Mouse (Mus musculus) forebrain, embryonic 10.5 days (tissue): ENCODE data around the gene Krtap22-2. TPM values are rescaled to one million over a fixed set of nuclear protein-coding genes. Genes with fewer than 3 reads are reported as not detected.
"Not testable (repeated sequence)": the region's sequence is repeated elsewhere in the genome, so short reads cannot be mapped to it uniquely, and the experiment has no call there.

Experiments
- DNase-seq: peaks from one replicate; pipeline ENCODE4 v3.0.0-alpha.2; 2017; ENCODE audit warnings: low spot score; ENCODE audit errors: extremely low spot score
- H3K27ac ChIP-seq: fragments of 300-500 bp; sonication (generic); 2 replicates; pipeline ENCODE4 v1.5.1; 2016; ENCODE audit warnings: mild to moderate bottlenecking
- H3K27me3 ChIP-seq: fragments of 300-500 bp; sonication (generic); 2 replicates; pipeline ENCODE4 v1.6.1; 2016; ENCODE audit warnings: mild to moderate bottlenecking; ENCODE audit not compliant: poor library complexity, severe bottlenecking
- H3K36me3 ChIP-seq: fragments of 300-500 bp; sonication (generic); replicated peaks from 2 replicates; pipeline ENCODE4 v1.6.1; 2016; ENCODE audit warnings: mild to moderate bottlenecking, moderate library complexity
- H3K4me1 ChIP-seq: fragments of 300-500 bp; sonication (generic); 2 replicates; pipeline ENCODE4 v1.6.1; 2016
- H3K4me3 ChIP-seq: fragments of 300-500 bp; sonication (generic); 2 replicates; pipeline ENCODE4 v1.5.1; 2016; ENCODE audit warnings: mild to moderate bottlenecking, moderate library complexity
- H3K9me3 ChIP-seq: fragments of 300-500 bp; sonication (generic); 2 replicates; pipeline ENCODE4 v1.6.1; 2016; ENCODE audit warnings: mild to moderate bottlenecking, moderate library complexity
- WGBS: fragments of 180-500 bp; shearing (Covaris S2); methylation state at CpG from one replicate; pipeline ENCODE4 v1.1.7; 2016; 5-methylcytosine and 5-hydroxymethylcytosine counted together
- polyA plus RNA-seq: library from polyadenylated mRNA; unstranded; fragments of >200 nt; fragmentation: Nextera tagmentation; extraction: Ambion mirVana; gene quantifications from 2 replicates; pipeline ENCODE4 v1.2.1, GENCODE M21; 2016

Gene Krtap22-2
- polyA plus RNA-seq = not detected in 2 replicates

- H3K4me3 ChIP-seq = no peak within 1 kb of the TSS
- H3K4me1 ChIP-seq = no peaks in the 10 kb centered on the region
- no peaks in the 10 kb centered on the region for H3K9me3 ChIP-seq
- H3K27ac ChIP-seq = no peak within 1 kb of the TSS
- no peak for DNase-seq
- no peaks in the 10 kb centered on the region for H3K36me3 ChIP-seq
- WGBS = 89% methylated on average over 5 of the region's 5 CpGs
- no peaks in the 10 kb centered on the region for H3K27me3 ChIP-seq
These were observed at the start of gene Krtap22-2 for GRCm38 (mm10) chr16:89010659-89011058. Gene Krtap22-2, minus strand, starts transcription at chr16:89010759.

DNA sequence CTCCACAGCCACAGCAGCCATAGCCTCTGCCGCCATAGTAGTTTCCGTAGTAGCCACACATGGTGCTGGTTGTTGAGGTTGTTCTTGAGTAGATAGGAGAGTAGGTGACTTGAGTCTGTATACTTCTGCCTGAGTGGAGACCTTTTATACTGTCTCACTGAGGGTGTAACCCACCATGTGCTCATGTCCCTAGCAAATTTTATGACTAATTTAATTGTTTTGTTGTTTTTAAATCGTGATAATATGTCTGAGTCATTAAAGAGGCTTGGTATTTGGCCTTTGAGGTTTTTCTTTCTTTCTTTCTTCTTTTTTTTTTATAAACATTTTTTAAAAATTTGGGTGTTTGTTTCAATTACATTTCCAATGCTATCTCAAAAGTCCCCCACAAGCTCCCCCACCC, 37.2 kb upstream of the Krtap22-2 start, which contains the start of gene Krtap6-5:
Gene Krtap6-5 (minus strand): TSS at position 101 of the 400 bp plus-strand sequence.
- H3K27me3 ChIP-seq = no peaks in the 10 kb centered on the region
- H3K9me3 ChIP-seq = no peaks in the 10 kb centered on the region
- WGBS = 88% methylated on average over 3 of the region's 3 CpGs
- H3K4me3 ChIP-seq = no peak within 1 kb of the TSS
- no peak within 1 kb of the TSS for H3K27ac ChIP-seq
- no peaks in the 10 kb centered on the region for H3K36me3 ChIP-seq
- H3K4me1 ChIP-seq = no peaks in the 10 kb centered on the region
- no peak for DNase-seq

DNA sequence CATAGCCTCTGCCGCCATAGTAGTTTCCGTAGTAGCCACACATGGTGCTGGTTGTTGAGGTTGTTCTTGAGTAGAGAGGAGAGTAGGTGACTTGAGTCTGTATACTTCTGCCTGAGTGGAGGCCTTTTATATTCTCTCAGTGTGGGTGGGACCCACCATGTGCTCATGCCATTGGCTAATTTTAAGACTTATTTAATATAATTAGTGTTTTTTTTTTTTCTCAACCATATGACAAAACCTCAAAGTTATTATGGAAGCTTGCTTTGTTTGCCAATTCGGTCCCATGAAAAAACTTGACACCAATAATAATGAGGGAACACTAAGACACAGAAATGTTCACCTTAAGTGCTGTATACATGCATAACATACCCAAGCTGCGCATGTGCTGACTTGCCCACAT, 30.8 kb upstream of the Krtap22-2 start, which contains the start of gene Gm10228:
Gene Gm10228 (minus strand): TSS at position 101 of the 400 bp plus-strand sequence.
- DNase-seq, H3K36me3 ChIP-seq, H3K27me3 ChIP-seq, H3K27ac ChIP-seq, H3K4me3 ChIP-seq, H3K9me3 ChIP-seq, H3K4me1 ChIP-seq: not testable (repeated sequence)
- WGBS = 90% methylated on average over 2 of the region's 4 CpGs

- H3K36me3 ChIP-seq, H3K4me1 ChIP-seq, DNase-seq, H3K27ac ChIP-seq, H3K9me3 ChIP-seq, H3K27me3 ChIP-seq, H3K4me3 ChIP-seq: not testable (repeated sequence)
- WGBS = 91% methylated on average over 3 of the region's 3 CpGs
These were observed 20.8 kb upstream of the Krtap22-2 start, which contains the start of gene Krtap6-1 for GRCm38 (mm10) chr16:89031399-89031798. Gene Krtap6-1, plus strand, starts transcription at chr16:89031699.

GRCm38 (mm10) chr16:89014984-89015383, 4.4 kb upstream of the Krtap22-2 start, which contains the start of gene Gm10229:
Gene Gm10229, plus strand, starts transcription at chr16:89015284.
- not testable (repeated sequence) for H3K4me3 ChIP-seq

GRCm38 (mm10) chr16:89013973-89014372, 3.4 kb upstream of the Krtap22-2 start:
- H3K4me1 ChIP-seq = no peaks in the 10 kb centered on the region
- H3K27me3 ChIP-seq = no peaks in the 10 kb centered on the region
- no peak overlapping the region for H3K4me3 ChIP-seq
- DNase-seq = no peak
- H3K9me3 ChIP-seq = no peaks in the 10 kb centered on the region
- no peak overlapping the region for H3K27ac ChIP-seq
- no peaks in the 10 kb centered on the region for H3K36me3 ChIP-seq
- WGBS = 94% methylated on average over 3 of the region's 3 CpGs

More at GRCm38 (mm10) chr16:89014984-89015383, 4.4 kb upstream of the Krtap22-2 start, which contains the start of gene Gm10229:
- H3K27ac ChIP-seq, H3K9me3 ChIP-seq, H3K4me1 ChIP-seq, H3K36me3 ChIP-seq, H3K27me3 ChIP-seq, DNase-seq: not testable (repeated sequence)
- 89% methylated on average over 3 of the region's 3 CpGs for WGBS

DNA sequence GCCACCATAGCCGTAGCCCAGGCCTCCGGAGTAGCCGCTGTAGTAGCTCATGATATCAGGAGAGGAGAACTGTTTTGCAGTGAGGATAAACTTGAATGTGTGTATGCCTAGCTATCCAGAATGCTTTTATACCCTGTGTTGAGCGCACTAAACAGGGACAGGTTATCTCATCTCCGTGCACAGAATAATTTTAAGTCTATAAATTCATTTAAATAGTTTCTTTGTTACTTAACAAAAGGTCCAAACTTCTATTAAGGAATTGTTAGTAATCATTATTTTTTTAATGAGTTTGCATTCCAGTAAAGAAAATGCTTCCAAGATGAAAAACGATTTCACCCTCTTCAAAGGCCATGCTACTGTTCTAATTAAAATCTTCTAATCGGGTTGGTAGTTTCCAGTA, 47.8 kb downstream of the Krtap22-2 start, which contains the start of gene Krtap16-3:
Gene Krtap16-3 (minus strand): TSS at position 101 of the 400 bp plus-strand sequence.
- DNase-seq = no peak
- no peaks in the 10 kb centered on the region for H3K4me1 ChIP-seq
- 90% methylated on average over 7 of the region's 7 CpGs for WGBS
- H3K36me3 ChIP-seq = no peaks in the 10 kb centered on the region
- H3K27me3 ChIP-seq = no peaks in the 10 kb centered on the region
- no peak within 1 kb of the TSS for H3K4me3 ChIP-seq
- no peak within 1 kb of the TSS for H3K27ac ChIP-seq
- peaks cover 5% of the 10 kb centered on the region; the same call in 1 of the 2 replicates for H3K9me3 ChIP-seq

Other genes with a start within 250 kb of the Krtap22-2 start
- gene 2310057N15Rik, start 236.6 kb downstream of the Krtap22-2 start, polyA plus RNA-seq = not detected in 2 replicates
- gene Gm5965, start 232.9 kb downstream of the Krtap22-2 start, polyA plus RNA-seq = not detected in 2 replicates
- gene Gm20741, start 198.5 kb downstream of the Krtap22-2 start, polyA plus RNA-seq = not detected in 2 replicates
- not detected in 2 replicates for gene Krtap15, start 190.5 kb downstream of the Krtap22-2 start, polyA plus RNA-seq
- gene Krtap14, start 184.6 kb downstream of the Krtap22-2 start, polyA plus RNA-seq = not detected in 2 replicates
- not detected in 2 replicates for gene Krtap19-1, start 141.3 kb downstream of the Krtap22-2 start, polyA plus RNA-seq
- not detected in 2 replicates for gene Krtap19-2, start 136.5 kb downstream of the Krtap22-2 start, polyA plus RNA-seq
- not detected in 2 replicates for gene Krtap19-3, start 132.7 kb downstream of the Krtap22-2 start, polyA plus RNA-seq
- not detected in 2 replicates for gene Krtap19-4, start 125.7 kb downstream of the Krtap22-2 start, polyA plus RNA-seq
- not detected in 2 replicates for gene Krtap19-5, start 114.3 kb downstream of the Krtap22-2 start, polyA plus RNA-seq
- gene Krtap19-9b, start 78.5 kb downstream of the Krtap22-2 start, polyA plus RNA-seq = not detected in 2 replicates
- gene Krtap16-3, start 47.9 kb downstream of the Krtap22-2 start, polyA plus RNA-seq = not detected in 2 replicates
- gene Gm10229, start 4.5 kb upstream of the Krtap22-2 start, polyA plus RNA-seq = not detected in 2 replicates
- gene Krtap6-1, start 20.9 kb upstream of the Krtap22-2 start, polyA plus RNA-seq = not detected in 2 replicates
- not detected in 2 replicates for gene Gm10228, start 30.7 kb upstream of the Krtap22-2 start, polyA plus RNA-seq
- gene Krtap6-5, start 37.1 kb upstream of the Krtap22-2 start, polyA plus RNA-seq = not detected in 2 replicates
- not detected in 2 replicates for gene 1110025L11Rik, start 53.2 kb upstream of the Krtap22-2 start, polyA plus RNA-seq
- not detected in 2 replicates for gene Krtap6-3, start 73.3 kb upstream of the Krtap22-2 start, polyA plus RNA-seq
- gene Gm6358, start 130.1 kb upstream of the Krtap22-2 start, polyA plus RNA-seq = not detected in 2 replicates
- not detected in 2 replicates for gene Gm10061, start 140.3 kb upstream of the Krtap22-2 start, polyA plus RNA-seq
- not detected in 2 replicates for gene Gm9789, start 147.2 kb upstream of the Krtap22-2 start, polyA plus RNA-seq
- gene Gm7735, start 158.7 kb upstream of the Krtap22-2 start, polyA plus RNA-seq = not detected in 2 replicates
- gene 1110057P08Rik, start 164.0 kb upstream of the Krtap22-2 start, polyA plus RNA-seq = not detected in 2 replicates
- not detected in 2 replicates for gene Krtap20-2, start 195.1 kb upstream of the Krtap22-2 start, polyA plus RNA-seq